Mouse (Mus musculus): Measurements from ENCODE around the gene Notch1. TPM values are rescaled to one million over a fixed set of nuclear protein-coding genes. Genes with fewer than 3 reads are reported as not detected.
A peak's percentile ranks its signal among the peaks of the same experiment; 100 is the strongest.

Notch1 gene
- polyA plus RNA-seq, 1 experiment: 16.3 TPM

DNA sequence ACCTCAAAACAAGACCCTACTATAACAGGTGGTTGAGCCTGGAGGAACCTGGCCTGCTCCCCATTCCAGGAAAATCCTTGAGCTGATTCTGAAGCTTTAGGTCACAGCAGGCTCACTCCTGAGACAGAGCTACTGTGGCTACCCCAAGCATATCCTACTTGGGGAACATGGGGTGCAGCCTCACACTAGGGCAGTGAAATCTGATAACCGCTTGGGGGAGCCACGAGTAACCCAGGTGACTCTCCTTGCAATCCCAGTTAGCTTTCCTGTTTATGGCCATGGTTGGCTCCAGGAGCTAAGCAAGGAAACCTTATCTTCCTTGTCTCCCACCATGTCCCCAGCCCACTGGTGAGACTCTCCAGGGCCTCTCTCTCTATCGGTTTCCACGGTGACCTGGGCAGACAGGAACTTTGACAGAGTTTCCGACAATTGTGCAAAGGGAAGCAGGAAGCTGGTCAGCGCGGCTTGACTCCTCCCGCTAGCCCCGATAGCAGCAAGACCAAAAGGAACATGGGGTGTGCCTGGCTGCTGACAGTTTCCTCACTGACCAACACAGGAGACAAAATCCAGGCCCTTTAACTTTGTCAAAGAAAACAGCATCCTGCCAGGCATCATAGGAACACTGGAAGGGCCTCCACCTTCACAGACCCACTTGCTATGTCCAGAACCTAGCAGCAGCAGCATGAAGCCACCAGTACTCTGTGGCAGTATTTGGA lies 41.5 kb downstream of the Notch1 start:
- no peak overlapping the region for H3K4me2 ChIP-seq (ENCODE audit: low read depth)
- H3ac ChIP-seq (ENCODE audit: control insufficient read depth, insufficient read length): no peak overlapping the region
- TF ChIP-seq MYOD1 (IDR thresholded peaks at IDR 0.05; ENCODE audit: control insufficient read depth in 1 of 3, insufficient read length in 2 of 3, low read depth in 2 of 3) (no peak), MYOG (IDR thresholded peaks at IDR 0.05; ENCODE audit: control insufficient read depth in 1 of 3, insufficient read depth in 1 of 3, insufficient read length in 2 of 3, low read depth in 2 of 3) (no peak), REST (IDR thresholded peaks at IDR 0.05; ENCODE audit: insufficient read depth, insufficient read length) (no peak), POLR2AphosphoS2 (IDR thresholded peaks at IDR 0.05; ENCODE audit: insufficient read length, low read depth) (no peak), CEBPB (IDR thresholded peaks at IDR 0.05; ENCODE audit: insufficient read depth, poor library complexity, severe bottlenecking) (no peak), E2F4 (IDR thresholded peaks at IDR 0.05; ENCODE audit: insufficient read depth) (no peak), MAX (IDR thresholded peaks at IDR 0.05; ENCODE audit: low read depth) (no peak), SRF (IDR thresholded peaks at IDR 0.05; ENCODE audit: control insufficient read depth, insufficient read length, low read depth) (no peak), USF1 (IDR thresholded peaks at IDR 0.05; ENCODE audit: low read depth) (no peak), POLR2A (IDR thresholded peaks at IDR 0.05; ENCODE audit: insufficient read length, low read depth) (no peak), TCF3 (IDR thresholded peaks at IDR 0.05; ENCODE audit: insufficient read length, low read depth) (no peak), TCF12 (IDR thresholded peaks at IDR 0.05; ENCODE audit: insufficient read depth, poor library complexity, severe bottlenecking) (no peak)
- H3K27me3 ChIP-seq (ENCODE audit: control insufficient read depth, insufficient read depth, insufficient read length): no peaks in the 10 kb centered on the region
- H3K36me3 ChIP-seq (ENCODE audit: control insufficient read depth, insufficient read depth): peaks cover 50% of the 10 kb centered on the region
- H3K79me2 ChIP-seq (ENCODE audit: control insufficient read depth, insufficient read depth): no peaks in the 10 kb centered on the region
- H3K4me3 ChIP-seq: no peak overlapping the region

- H3K4me3 ChIP-seq: no peak overlapping the region
- no peak overlapping the region for H3K4me2 ChIP-seq (ENCODE audit: low read depth)
- TF ChIP-seq USF1 (IDR thresholded peaks at IDR 0.05; ENCODE audit: low read depth) (no peak), CEBPB (IDR thresholded peaks at IDR 0.05; ENCODE audit: insufficient read depth, poor library complexity, severe bottlenecking) (no peak), SRF (IDR thresholded peaks at IDR 0.05; ENCODE audit: control insufficient read depth, insufficient read length, low read depth) (no peak), REST (IDR thresholded peaks at IDR 0.05; ENCODE audit: insufficient read depth, insufficient read length) (no peak), TCF12 (IDR thresholded peaks at IDR 0.05; ENCODE audit: insufficient read depth, poor library complexity, severe bottlenecking) (no peak), TCF3 (IDR thresholded peaks at IDR 0.05; ENCODE audit: insufficient read length, low read depth) (no peak), MYOG (IDR thresholded peaks at IDR 0.05; ENCODE audit: control insufficient read depth in 1 of 3, insufficient read depth in 1 of 3, insufficient read length in 2 of 3, low read depth in 2 of 3) (no peak), POLR2A (IDR thresholded peaks at IDR 0.05; ENCODE audit: insufficient read length, low read depth) (no peak), MYOD1 (IDR thresholded peaks at IDR 0.05; ENCODE audit: control insufficient read depth in 1 of 3, insufficient read length in 2 of 3, low read depth in 2 of 3) (no peak)
- no peaks in the 10 kb centered on the region for H3K27me3 ChIP-seq (ENCODE audit: control insufficient read depth, insufficient read depth, insufficient read length)
- H3K79me2 ChIP-seq (ENCODE audit: control insufficient read depth, insufficient read depth): no peaks in the 10 kb centered on the region
- H3ac ChIP-seq (ENCODE audit: control insufficient read depth, insufficient read length): no peak overlapping the region
- H3K36me3 ChIP-seq (ENCODE audit: control insufficient read depth, insufficient read depth): peaks cover 41% of the 10 kb centered on the region
Measured at GRCm38 (mm10) chr2:26472312-26473090, 44.0 kb downstream of the Notch1 start.

GRCm38 (mm10) chr2:26471652-26472285 lies 44.7 kb downstream of the Notch1 start:
- TF ChIP-seq USF1 (IDR thresholded peaks at IDR 0.05; ENCODE audit: low read depth): no peak
- no peak for TF ChIP-seq E2F4 (IDR thresholded peaks at IDR 0.05; ENCODE audit: insufficient read depth)
- no peak for TF ChIP-seq POLR2AphosphoS2 (IDR thresholded peaks at IDR 0.05; ENCODE audit: insufficient read length, low read depth)
- no peak for TF ChIP-seq MYOG (IDR thresholded peaks at IDR 0.05; ENCODE audit: control insufficient read depth in 1 of 3, insufficient read depth in 1 of 3, insufficient read length in 2 of 3, low read depth in 2 of 3)
- TF ChIP-seq TCF3 (IDR thresholded peaks at IDR 0.05; ENCODE audit: insufficient read length, low read depth): no peak
- no peak for TF ChIP-seq MAX (IDR thresholded peaks at IDR 0.05; ENCODE audit: low read depth)
- TF ChIP-seq REST (IDR thresholded peaks at IDR 0.05; ENCODE audit: insufficient read depth, insufficient read length): no peak
- TF ChIP-seq SRF (IDR thresholded peaks at IDR 0.05; ENCODE audit: control insufficient read depth, insufficient read length, low read depth): no peak
- TF ChIP-seq TCF12 (IDR thresholded peaks at IDR 0.05; ENCODE audit: insufficient read depth, poor library complexity, severe bottlenecking): no peak
- no peak overlapping the region for H3K4me3 ChIP-seq
- no peak overlapping the region for H3ac ChIP-seq (ENCODE audit: control insufficient read depth, insufficient read length)
- H3K4me2 ChIP-seq (ENCODE audit: low read depth): no peak overlapping the region
- peaks cover 39% of the 10 kb centered on the region for H3K36me3 ChIP-seq (ENCODE audit: control insufficient read depth, insufficient read depth)
- no peaks in the 10 kb centered on the region for H3K27me3 ChIP-seq (ENCODE audit: control insufficient read depth, insufficient read depth, insufficient read length)
- H3K79me2 ChIP-seq (ENCODE audit: control insufficient read depth, insufficient read depth): no peaks in the 10 kb centered on the region

DNA sequence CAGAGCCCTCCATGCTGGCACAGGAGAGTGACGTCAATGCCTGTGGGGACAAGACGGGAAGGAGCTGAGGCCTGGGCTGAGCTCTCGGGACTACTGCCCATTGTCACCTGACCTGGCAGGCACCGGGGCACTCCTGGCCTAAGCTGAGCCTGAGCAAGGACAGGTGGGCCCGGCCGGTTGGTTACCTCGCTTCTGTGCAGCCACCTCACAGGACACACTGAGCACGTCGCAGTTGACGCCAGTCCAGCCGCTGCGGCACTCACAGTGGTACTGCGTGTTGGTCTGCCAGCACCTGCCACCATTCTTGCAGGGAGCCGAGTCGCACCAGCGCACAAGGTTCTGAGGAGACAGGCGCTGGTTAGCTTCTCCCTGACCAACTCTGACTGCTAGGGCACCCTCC lies 45.5 kb downstream of the Notch1 start:
- H3ac ChIP-seq (ENCODE audit: control insufficient read depth, insufficient read length): no peak overlapping the region
- TF ChIP-seq MYOD1 (IDR thresholded peaks at IDR 0.05; ENCODE audit: control insufficient read depth in 1 of 3, insufficient read length in 2 of 3, low read depth in 2 of 3): no peak
- no peak for TF ChIP-seq SRF (IDR thresholded peaks at IDR 0.05; ENCODE audit: control insufficient read depth, insufficient read length, low read depth)
- peak; percentile 13 for TF ChIP-seq POLR2AphosphoS2 (IDR thresholded peaks at IDR 0.05; ENCODE audit: insufficient read length, low read depth)
- TF ChIP-seq E2F4 (IDR thresholded peaks at IDR 0.05; ENCODE audit: insufficient read depth): no peak
- no peak for TF ChIP-seq TCF12 (IDR thresholded peaks at IDR 0.05; ENCODE audit: insufficient read depth, poor library complexity, severe bottlenecking)
- no peak overlapping the region for H3K4me2 ChIP-seq (ENCODE audit: low read depth)
- no peak overlapping the region for H3K4me3 ChIP-seq
- no peaks in the 10 kb centered on the region for H3K27me3 ChIP-seq (ENCODE audit: control insufficient read depth, insufficient read depth, insufficient read length)
- H3K79me2 ChIP-seq (ENCODE audit: control insufficient read depth, insufficient read depth): no peaks in the 10 kb centered on the region
- peaks cover 34% of the 10 kb centered on the region for H3K36me3 ChIP-seq (ENCODE audit: control insufficient read depth, insufficient read depth)
